Mouse (Mus musculus): ENCODE measurements around the gene Frmd5.

Gene Frmd5

DNA sequence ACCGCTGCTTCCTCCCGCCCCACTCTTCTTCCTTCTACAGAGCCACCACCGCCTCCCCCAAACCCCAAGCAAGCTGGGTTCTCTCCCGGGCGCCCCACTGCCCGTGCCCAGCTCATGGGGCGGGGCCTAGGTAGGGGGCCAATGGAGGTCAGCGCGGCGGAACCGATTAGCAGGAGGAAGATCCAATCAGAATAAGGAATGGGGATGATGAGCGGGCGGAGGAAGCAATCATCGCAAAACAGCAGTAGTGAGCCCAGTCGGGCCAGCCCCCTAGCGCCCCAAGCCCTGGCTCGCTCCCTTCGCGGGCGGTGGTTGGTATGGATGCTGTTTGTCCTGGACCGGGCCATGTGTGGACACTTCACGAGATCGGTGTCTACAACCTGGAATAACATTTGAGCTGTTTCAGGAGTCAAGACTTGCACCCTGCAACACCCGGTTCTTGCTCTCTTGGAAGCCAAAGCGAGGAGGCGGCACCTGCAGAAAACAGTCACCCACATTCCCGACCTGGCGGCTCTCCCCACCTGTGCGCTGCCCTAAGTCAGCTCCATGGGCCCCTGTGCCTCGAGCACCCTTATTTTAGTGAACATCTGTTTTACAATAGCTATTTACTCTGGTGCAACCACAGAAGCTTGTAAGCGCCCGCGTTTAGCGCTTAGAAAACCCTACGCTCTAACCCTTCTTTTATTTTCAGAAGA, at the start of gene Frmd5:
TSS of gene Frmd5 (minus strand) at position 129 of the 695 bp plus-strand sequence.
- DNase-seq (ENCODE audit: low read depth), result no peak

DNA sequence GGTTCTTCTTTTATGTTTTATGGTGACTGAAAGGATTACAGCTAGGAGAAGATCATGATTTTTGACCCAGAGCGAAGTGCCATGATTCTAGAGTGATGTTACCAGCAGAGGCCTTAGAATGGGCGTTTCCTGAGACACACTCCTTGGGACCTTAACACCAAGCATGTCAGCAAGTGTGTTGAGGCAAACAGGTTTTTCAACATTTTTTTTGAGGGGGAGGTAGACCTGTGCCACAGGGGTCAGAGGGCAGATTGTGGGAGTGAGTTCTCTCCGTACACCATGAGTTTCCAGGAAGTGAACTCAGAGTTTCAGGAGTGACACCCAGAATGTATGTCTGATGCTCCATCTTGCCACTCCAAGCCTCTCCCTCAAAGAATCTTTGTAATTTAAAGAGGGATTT, 47.1 kb upstream of the Frmd5 start:
- DNase-seq (ENCODE audit: low read depth), result no peak

GRCm38 (mm10) chr2:121852045-121852444, 45.2 kb upstream of the Frmd5 start:
- no peak for DNase-seq (ENCODE audit: low read depth)

GRCm38 (mm10) chr2:121846050-121846449, 39.2 kb upstream of the Frmd5 start:
- DNase-seq (ENCODE audit: low read depth), result no peak

DNA sequence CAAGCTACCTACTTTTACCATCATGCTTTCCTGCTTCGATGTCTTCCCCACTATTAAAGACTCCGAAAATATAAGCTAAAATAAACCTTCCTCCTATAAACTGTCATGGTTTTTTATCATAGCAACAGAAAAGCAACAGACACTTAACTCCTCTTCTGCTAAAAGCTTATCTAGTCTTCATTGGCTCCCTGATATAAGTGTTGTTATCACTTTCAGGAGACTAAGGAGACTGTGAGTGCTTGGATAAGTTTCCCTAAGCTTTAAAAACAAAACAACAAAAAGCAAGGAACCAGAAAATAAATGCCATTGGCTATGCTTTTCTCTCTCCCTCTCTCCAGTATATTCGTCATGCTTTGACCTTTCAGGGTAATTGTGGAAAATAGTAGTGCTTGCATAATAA, 35.4 kb upstream of the Frmd5 start:
- DNase-seq (ENCODE audit: low read depth), result no peak

- peak; percentile 36 for DNase-seq (ENCODE audit: low read depth)
Observed at GRCm38 (mm10) chr2:121841453-121841852, 34.6 kb upstream of the Frmd5 start.

GRCm38 (mm10) chr2:121834926-121835325, 28.0 kb upstream of the Frmd5 start:
- DNase-seq (ENCODE audit: low read depth), result no peak

GRCm38 (mm10) chr2:121832484-121832894, 25.6 kb upstream of the Frmd5 start:
- peak; percentile 88 for DNase-seq (ENCODE audit: low read depth)

DNA sequence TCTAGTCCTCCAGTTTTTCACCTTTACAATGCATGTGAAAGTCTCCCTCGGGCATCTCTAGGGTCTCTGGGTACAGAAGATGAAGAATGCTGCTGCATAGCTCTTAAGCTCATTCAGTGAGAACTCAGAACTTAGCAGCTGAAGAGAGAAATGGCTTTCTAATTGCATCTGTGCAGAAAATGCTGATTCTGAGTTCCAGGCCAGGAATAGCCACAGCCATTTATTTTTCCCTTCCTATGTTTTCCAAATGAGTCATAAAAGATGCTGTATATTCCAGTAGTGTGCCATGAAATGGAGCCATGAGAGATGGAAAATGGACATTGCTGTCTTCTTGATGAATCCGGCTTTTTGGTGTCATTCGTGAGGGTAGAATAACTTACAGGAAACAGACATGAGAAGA, 21.5 kb upstream of the Frmd5 start:
- DNase-seq (ENCODE audit: low read depth), result no peak

DNA sequence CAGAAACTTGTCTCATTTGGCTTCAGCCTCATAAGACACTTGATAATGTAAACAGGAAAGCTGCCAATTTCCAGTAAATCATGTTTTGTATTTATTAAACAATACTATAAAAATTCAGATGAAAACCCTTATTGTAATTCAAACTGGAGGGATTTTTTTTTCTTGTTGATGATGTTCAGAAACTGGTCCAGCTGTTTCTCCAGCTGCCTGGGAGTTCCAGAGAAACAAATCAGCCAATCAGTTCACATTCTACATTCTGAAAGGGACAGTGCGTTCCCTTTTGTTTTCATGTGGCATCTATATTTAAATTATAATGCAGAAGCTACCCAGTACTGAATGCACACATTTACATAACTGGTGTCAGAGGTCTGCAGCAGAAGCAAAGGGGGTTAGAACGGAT, 19.3 kb upstream of the Frmd5 start:
- no peak for DNase-seq (ENCODE audit: low read depth)

DNA sequence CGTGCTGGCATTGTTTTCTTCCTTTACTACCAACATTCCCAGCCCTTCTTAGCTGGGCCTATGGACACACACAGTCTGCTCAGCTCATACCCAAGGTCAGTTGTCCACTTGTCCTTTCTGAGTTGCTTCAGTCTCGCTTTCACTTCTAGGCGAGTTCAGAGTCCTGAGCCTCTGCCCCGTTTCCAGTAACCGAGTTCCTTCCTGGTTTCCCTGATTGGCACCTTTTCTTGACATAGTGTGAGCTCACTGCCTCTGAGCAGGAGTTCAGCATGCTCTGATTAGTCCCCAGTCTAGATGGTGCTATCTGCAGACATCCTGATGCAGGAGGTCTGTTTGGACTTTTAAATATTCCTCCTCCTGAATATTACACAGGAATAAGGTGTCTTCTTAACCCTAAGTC, 17.8 kb upstream of the Frmd5 start:
- no peak for DNase-seq (ENCODE audit: low read depth)

- DNase-seq (ENCODE audit: low read depth), result peak; percentile 17
Observed at GRCm38 (mm10) chr2:121821787-121822186, 14.9 kb upstream of the Frmd5 start.

DNA sequence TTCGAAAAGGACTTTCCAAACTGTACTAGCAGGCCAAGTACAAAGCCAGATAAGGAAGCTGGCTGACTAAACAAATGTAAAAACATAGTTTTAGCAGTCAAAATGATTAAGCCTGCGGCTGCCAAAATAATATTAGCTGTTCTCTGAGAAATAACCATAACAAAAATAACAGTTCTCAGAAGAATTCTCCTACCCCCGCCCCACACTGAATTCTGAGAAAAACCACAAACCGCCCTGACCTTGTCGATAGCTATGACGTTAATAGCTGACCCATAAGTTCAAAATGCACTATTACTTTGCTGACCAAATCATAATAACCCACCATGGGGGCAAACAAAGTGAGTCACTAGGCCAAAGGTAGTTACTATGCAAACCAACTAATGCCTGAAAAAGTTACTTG, 4.0 kb upstream of the Frmd5 start:
- peak; percentile 51 for DNase-seq (ENCODE audit: low read depth)

- no peak for DNase-seq (ENCODE audit: low read depth)
Observed at GRCm38 (mm10) chr2:121809126-121809525, 2.2 kb upstream of the Frmd5 start.

- DNase-seq (ENCODE audit: low read depth), result no peak
Observed at GRCm38 (mm10) chr2:121806171-121806943, 530 bp downstream of the Frmd5 start.

- no peak for DNase-seq (ENCODE audit: low read depth)
Observed at GRCm38 (mm10) chr2:121799051-121799450, 7.8 kb downstream of the Frmd5 start.

DNA sequence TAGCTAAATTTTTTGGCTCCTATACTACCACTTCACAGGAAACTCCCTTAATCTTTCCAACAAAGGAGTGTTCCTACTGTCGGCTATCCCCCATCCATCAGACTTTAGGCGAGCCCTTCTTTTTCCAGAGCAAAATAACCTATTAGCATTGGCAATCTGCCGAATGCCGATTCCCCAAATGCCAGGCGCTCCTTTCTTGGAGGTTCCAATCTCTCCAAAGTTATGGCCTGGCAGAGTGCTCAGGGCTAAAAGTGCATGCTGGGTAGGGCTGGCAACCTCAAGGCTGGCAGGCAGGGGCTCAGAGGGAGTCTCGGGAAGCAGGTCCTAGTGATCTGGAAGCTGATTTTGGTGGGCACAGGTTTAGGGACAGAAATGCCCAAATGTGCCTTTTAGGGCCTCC, 10.9 kb downstream of the Frmd5 start:
- no peak for DNase-seq (ENCODE audit: low read depth)

GRCm38 (mm10) chr2:121789777-121790176, 17.1 kb downstream of the Frmd5 start:
- DNase-seq (ENCODE audit: low read depth), result no peak

DNA sequence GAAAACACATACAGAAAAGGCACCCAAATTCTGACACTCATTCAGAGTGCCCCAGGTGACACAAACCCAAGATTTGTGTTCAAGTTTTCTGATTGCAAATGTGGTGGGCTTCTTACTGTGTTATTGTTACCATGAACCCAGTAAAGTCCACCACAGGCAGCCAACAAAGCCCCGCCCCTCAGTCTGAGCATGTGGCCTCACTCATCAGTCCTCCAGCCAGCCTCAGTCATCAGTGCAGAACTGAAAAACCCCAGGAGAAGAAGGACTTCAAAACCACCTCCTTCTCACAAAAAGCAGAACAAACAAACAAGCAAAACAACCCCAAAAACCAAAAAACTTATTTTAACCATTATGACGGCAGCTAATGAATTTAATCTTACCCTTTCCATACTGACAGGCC, 18.5 kb downstream of the Frmd5 start:
- DNase-seq (ENCODE audit: low read depth), result no peak

GRCm38 (mm10) chr2:121787767-121788166, 19.1 kb downstream of the Frmd5 start:
- peak; percentile 22 for DNase-seq (ENCODE audit: low read depth)

GRCm38 (mm10) chr2:121787271-121787670, 19.6 kb downstream of the Frmd5 start:
- DNase-seq (ENCODE audit: low read depth), result peak; percentile 50

DNA sequence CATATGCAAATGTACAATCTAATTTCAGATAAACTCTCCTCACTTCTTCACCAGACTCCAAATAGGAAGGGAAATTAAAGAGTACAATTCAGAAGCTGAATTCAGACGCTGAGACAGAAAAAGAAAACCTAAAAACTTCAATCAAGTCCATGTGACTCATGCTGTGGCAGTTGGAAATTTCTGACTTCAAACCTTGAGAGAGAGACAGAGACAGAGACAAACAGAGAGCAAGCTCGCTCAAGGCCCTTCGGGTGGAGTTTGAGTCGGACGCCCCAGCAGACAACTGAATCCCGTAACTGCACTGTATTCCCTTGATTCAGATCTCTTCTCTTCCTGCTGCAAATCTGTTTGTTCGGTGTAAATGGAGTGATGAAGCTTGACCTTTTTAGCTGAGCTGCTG, 30.7 kb downstream of the Frmd5 start:
- DNase-seq (ENCODE audit: low read depth), result no peak

GRCm38 (mm10) chr2:121764851-121765250, 42.0 kb downstream of the Frmd5 start:
- DNase-seq (ENCODE audit: low read depth), result no peak

DNA sequence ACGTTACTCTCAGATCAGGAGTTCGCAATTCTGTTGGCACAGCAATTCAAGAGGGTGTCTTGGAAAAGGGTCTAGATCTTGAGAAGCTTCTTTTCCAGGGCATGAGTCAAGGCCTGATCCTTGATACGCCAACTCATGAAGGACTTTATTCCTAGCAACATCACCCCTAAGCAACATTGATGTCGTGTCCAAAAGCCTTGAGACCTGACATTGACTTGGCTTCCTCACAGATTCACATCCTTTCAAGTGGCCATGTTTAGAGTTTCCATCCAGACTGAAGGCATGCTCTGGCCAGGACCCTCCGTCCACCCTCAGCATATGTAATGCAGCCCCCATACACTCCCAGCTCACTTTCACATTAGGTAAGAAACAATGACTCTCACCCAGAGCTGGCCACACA, 45.0 kb downstream of the Frmd5 start:
- DNase-seq (ENCODE audit: low read depth), result no peak

Data from NIH3T3 (cell line).